10 mouse cellular contexts compared by ENCODE assay signal in genomic region chr16:8748175-8748846, GRCm38 (mm10). TPM values are rescaled to one million over a fixed set of nuclear protein-coding genes. Genes with fewer than 3 reads are reported as not detected.
DNase-seq lines count a peak whose midpoint lies in the region; ATAC-seq lines count a peak whose summit lies in the region.
"Had no signal": no experiment of that assay in that cellular context is flagged by ENCODE, and none has a peak within 500 bp of the region (broad histone marks: within the 10 kb centered on the region; RNA-seq: fewer than 3 reads in every experiment).

No protein-coding gene starts in this region.

- peaks cover 88% of the 10 kb centered on the region for H3K4me1 ChIP-seq in liver, embryonic 16.5 days (ENCODE audit: control insufficient read depth, low read depth, low read length)
- no peaks in the 10 kb centered on the region for H3K4me1 ChIP-seq in forebrain, embryonic 12.5 days
- H3K4me1 ChIP-seq: heart, embryonic 12.5 days had no signal

- no peak for ATAC-seq in liver, embryonic 16.5 days (ENCODE audit: low read depth)
- ATAC-seq in CD4-positive, CD25-positive, alpha-beta regulatory T cell, adult 4 months, result no peak
- ATAC-seq in forebrain, embryonic 12.5 days (ENCODE audit: low FRiP score), result no peak

- H3K9me3 ChIP-seq in liver, embryonic 16.5 days (replicated peaks; ENCODE audit: control insufficient read depth, low read length), result no peaks in the 10 kb centered on the region
- no peaks in the 10 kb centered on the region for H3K9me3 ChIP-seq in forebrain, embryonic 12.5 days
- H3K9me3 ChIP-seq: heart, embryonic 12.5 days had no signal

- peak overlapping the region; percentile 50 for H3K9ac ChIP-seq in liver, embryonic 16.5 days (ENCODE audit: low read depth, low read length)
- no peak overlapping the region for H3K9ac ChIP-seq in forebrain, embryonic 12.5 days
- H3K9ac ChIP-seq: heart, embryonic 12.5 days had no signal

- WGBS in liver, embryonic 16.5 days (ENCODE audit: insufficient replicate concordance), result 40% methylated on average over 6 of the region's 6 CpGs
- WGBS in forebrain, embryonic 12.5 days, result 86% methylated on average over 6 of the region's 6 CpGs

- H3K27me3 ChIP-seq in liver, embryonic 16.5 days (ENCODE audit: control insufficient read depth, insufficient read depth, low read depth, low read length), result no peaks in the 10 kb centered on the region
- no peaks in the 10 kb centered on the region for H3K27me3 ChIP-seq in forebrain, embryonic 12.5 days
- H3K27me3 ChIP-seq: heart, embryonic 12.5 days had no signal

- H3K4me3 ChIP-seq in liver, embryonic 16.5 days (ENCODE audit: low read depth, low read length), result no peak overlapping the region
- no peak overlapping the region for H3K4me3 ChIP-seq in forebrain, embryonic 12.5 days (replicated peaks)
- H3K4me3 ChIP-seq: heart, embryonic 12.5 days had no signal

- H3K4me2 ChIP-seq in liver, embryonic 16.5 days (ENCODE audit: low read depth, low read length), result peak overlapping the region; percentile 32
- no peak overlapping the region for H3K4me2 ChIP-seq in forebrain, embryonic 12.5 days
- H3K4me2 ChIP-seq: heart, embryonic 12.5 days had no signal

- no peaks in the 10 kb centered on the region for H3K36me3 ChIP-seq in liver, embryonic 16.5 days (ENCODE audit: control insufficient read depth, insufficient read depth)
- H3K36me3 ChIP-seq in forebrain, embryonic 12.5 days (replicated peaks), result no peaks in the 10 kb centered on the region
- H3K36me3 ChIP-seq: heart, embryonic 12.5 days had no signal

- peak overlapping the region; percentile 91 for H3K27ac ChIP-seq in liver, embryonic 16.5 days (ENCODE audit: low read length)
- no peak overlapping the region for H3K27ac ChIP-seq in forebrain, embryonic 12.5 days
- H3K27ac ChIP-seq: macrophage had no signal

- peak; percentile 20 for DNase-seq in adrenal gland, postnatal 25 days
- no peak for DNase-seq in adrenal gland, adult 18-20 months (ENCODE audit: low spot score in 2 of 2)
- DNase-seq in urinary bladder, postnatal 14 days (ENCODE audit: low spot score), result peak; percentile 51
- DNase-seq in urinary bladder, postnatal 25 days (ENCODE audit: low spot score), result no peak
- DNase-seq in embryo, embryonic 10 days (ENCODE audit: low spot score), result no peak

RNA-seq across cellular contexts. Expression of gene Usp7, which starts 43.8 kb away (rescaled TPM):
- total RNA-seq in adrenal gland, postnatal 25 days (2021), result 112 and 133 TPM in 2 replicates
- total RNA-seq in adrenal gland, adult 18-20 months (2021), result 100 to 1,000 TPM; 109 to 126 TPM
- 22.4 and 22.6 TPM in 2 replicates for polyA plus RNA-seq in liver, embryonic 16.5 days (2015; fragmentation: Nextera tagmentation; extraction: Ambion mirVana)
- polyA plus RNA-seq in CD4-positive, CD25-positive, alpha-beta regulatory T cell, adult 4 months (2017; shearing (Covaris generic)), result 10 to 100 TPM; 39.2 to 51.8 TPM
- 40.3 and 41.8 TPM in 2 replicates for polyA plus RNA-seq in forebrain, embryonic 12.5 days (2016; fragmentation: Nextera tagmentation; extraction: Ambion mirVana)

Comparison
In these comparisons a context has a peak if more than half of its experiments do, and no peak if none do; other contexts are left out.
1. DNase-seq: peak in adrenal gland, postnatal 25 days (single experiment) and urinary bladder, postnatal 14 days (single experiment); none in adrenal gland, adult 18-20 months (0 of 2), urinary bladder, postnatal 25 days (single experiment) and embryo, embryonic 10 days (single experiment).